Mouse (Mus musculus) brain, adult 2 months (tissue): ENCODE measurements around the gene Kcnk3.

Experiments used
- DNase-seq: peaks from one replicate; pipeline ENCODE4 v3.0.0; 2011; ENCODE audit warnings: low read depth, low spot score

The Kcnk3 gene

GRCm38 (mm10) chr5:30588301-30588968, 465 bp downstream of the Kcnk3 start:
- peak; percentile 80 for DNase-seq

GRCm38 (mm10) chr5:30589069-30589468, 1.1 kb downstream of the Kcnk3 start:
- DNase-seq: peak; percentile 54

GRCm38 (mm10) chr5:30589546-30589945, 1.6 kb downstream of the Kcnk3 start:
- DNase-seq: peak; percentile 91

- no peak for DNase-seq
Observed at GRCm38 (mm10) chr5:30590231-30590630, 2.3 kb downstream of the Kcnk3 start.

GRCm38 (mm10) chr5:30591205-30591731, 3.3 kb downstream of the Kcnk3 start:
- DNase-seq: peak; percentile 99

DNA sequence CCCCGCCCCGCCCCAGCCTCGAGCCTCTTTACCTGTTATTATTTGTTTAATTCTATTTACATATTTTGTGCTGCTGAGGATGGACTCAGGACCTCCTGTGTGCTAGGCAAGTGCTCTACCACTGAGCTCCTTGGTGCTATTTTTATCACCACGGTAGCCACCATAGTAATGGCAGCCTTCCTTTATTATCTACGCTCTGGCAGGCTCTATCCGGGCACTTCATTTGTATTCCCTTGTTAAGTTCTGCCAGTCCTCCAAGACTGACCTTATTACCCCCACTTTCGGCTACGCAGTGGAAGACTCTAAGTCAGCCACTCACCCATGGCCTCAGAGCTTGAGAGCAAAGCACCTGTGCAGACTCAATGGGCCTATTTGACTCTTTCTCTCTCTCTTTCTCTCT, 3.8 kb downstream of the Kcnk3 start:
- no peak for DNase-seq

DNA sequence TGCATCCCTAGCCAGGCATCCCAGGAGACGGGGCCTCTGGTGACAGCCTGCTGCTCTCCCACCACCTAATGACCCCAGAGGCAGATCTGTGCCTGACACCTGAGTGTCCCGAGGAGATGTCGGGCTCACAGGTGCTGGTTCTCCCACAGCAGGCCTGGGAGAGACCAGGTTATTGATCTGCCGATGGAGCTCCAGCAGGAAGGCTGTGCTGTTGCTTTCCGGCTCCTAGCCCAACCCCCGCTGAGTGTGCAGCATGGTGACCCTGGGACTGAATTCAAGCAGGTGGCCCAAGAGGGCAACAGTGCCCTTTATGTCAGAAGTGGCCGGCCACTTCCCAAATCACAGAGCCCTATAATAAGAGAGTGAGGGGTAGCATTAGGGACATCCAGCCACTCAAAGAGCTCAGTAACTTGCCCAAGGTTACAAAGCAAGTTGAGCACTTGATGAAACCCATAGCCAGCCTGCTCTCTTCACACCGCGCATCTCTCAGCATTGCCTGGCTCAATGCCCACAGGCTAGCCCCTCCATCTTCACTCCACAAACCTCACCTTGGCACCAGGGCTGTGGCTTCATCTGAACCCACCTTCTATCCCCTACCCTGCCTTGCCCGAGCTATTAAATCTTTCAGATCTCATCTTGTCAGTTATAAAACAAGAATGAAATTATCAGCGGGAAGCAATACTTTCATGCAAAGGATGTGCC, 4.5 kb downstream of the Kcnk3 start:
- peak; percentile 62 for DNase-seq

DNA sequence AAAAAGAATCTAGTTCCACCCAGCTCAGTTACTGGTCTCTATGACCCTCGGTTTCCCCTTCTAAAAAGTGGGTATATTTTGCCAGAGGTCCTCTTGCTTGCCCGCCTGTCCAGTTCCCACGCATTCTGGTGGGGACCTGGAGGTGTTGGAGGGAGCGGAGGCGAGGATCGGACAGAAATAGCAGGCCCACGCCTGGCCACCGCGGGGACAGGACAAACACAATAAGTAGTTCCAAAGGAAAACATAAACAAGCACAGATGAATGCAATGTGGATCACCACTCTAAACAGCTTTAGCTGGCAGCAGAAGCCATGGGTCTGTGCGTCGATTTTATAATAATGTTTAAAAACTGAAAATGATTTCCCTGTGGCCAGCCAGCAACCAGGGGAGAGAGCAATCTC, 5.4 kb downstream of the Kcnk3 start:
- DNase-seq: no peak

GRCm38 (mm10) chr5:30593811-30594504, 6.0 kb downstream of the Kcnk3 start:
- no peak for DNase-seq

GRCm38 (mm10) chr5:30594953-30595560, 7.1 kb downstream of the Kcnk3 start:
- DNase-seq: no peak

GRCm38 (mm10) chr5:30601397-30601796, 13.4 kb downstream of the Kcnk3 start:
- DNase-seq: peak; percentile 53

DNA sequence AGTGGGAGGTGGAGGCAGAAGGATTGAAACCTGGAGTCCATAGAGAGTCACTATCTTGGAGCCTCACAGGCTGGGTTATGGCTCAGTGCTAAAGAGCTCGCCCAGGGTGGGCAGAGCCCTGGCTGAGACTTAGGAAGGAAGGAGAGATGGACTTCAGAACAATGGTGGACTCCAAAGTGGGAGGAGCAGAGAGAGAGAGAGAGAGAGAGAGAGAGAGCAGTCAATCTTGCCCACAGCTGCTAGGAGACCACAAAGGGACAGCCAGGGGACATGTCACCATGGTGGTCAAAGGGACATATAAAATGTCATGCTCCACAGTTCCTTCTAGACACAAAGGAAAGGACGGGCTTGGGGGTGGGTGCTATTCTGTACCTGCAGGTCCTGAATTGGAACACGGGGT, 15.3 kb downstream of the Kcnk3 start:
- DNase-seq: no peak

DNA sequence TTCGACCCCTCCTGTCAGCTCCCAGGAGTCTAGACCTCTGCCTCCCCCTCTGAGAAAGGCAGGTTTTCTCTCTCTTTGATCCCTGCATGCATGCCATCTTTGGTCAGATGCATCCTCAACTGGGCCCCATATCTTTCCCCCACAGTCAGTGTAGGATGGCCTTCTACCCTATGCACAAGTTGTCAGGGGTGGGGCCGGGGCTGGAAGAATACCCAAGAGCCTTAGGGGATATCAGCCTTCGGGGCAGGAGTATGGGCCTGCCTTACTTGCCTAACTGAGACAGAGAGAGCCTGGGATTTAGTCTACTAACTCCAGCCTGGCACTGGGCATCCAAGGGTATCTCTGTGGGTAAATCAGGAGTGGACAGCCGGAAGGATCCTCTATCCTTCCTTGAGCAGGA, 16.0 kb downstream of the Kcnk3 start:
- no peak for DNase-seq

- DNase-seq: no peak
Observed at GRCm38 (mm10) chr5:30604769-30605188, 16.8 kb downstream of the Kcnk3 start.

- DNase-seq: no peak
Observed at GRCm38 (mm10) chr5:30605649-30606048, 17.7 kb downstream of the Kcnk3 start.

- peak; percentile 98 for DNase-seq
Observed at GRCm38 (mm10) chr5:30606424-30607073, 18.6 kb downstream of the Kcnk3 start.

DNA sequence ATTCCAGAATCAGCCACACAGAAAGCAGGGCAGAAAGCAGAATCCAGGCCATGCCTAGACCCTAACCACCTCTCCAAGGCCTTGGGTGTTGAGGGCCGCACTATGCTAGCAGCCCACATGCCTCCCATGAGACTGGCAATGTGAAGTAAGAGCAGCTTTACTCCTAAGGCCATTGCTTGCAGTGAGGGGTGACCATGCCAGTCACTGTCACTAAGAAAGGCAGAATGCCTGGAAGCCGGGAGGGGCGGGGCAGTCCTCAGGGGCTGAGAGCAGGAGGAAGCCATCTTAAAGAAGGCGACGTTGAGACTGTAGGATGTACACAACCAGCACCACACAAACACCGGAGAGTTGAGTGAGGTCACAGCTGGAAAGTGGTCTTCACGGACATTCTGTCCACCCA, 21.1 kb downstream of the Kcnk3 start:
- no peak for DNase-seq

DNA sequence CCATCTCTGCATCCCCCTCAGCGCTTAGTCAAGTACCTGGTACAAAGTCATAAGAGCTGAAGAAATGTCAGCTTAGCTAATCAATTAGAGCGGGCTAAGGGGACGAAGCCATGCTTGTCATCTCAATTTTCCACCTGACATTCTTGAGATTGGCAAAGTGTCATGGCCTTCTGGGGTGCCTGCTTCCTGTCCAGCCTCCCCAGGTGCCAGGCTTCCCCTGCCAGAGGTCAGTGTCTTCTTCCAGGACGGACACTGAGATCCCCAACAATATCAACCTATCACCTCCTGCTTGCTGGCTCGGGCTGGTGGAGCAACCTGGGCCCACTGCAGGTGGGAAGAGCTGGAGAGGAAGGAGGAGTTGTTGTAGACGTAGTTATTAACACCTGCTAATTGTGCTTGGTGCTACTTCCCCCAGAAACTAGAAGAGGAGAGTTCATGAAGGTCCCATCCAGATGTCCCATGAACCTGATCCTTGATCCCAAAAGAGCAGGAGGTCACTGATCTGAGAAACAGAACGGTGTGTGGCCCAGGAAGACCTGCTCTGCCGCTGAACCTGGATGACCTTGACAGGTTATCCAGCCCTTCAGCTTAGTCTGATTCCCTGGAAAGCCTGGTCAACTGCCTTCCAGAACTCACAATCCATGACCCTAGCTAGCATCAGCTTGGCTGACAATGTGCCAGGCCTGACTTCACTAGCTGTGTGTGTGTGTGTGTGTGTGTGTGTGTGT, 22.1 kb downstream of the Kcnk3 start:
- DNase-seq: no peak

GRCm38 (mm10) chr5:30611091-30611490, 23.1 kb downstream of the Kcnk3 start:
- no peak for DNase-seq

GRCm38 (mm10) chr5:30611689-30612088, 23.7 kb downstream of the Kcnk3 start:
- DNase-seq: no peak

DNA sequence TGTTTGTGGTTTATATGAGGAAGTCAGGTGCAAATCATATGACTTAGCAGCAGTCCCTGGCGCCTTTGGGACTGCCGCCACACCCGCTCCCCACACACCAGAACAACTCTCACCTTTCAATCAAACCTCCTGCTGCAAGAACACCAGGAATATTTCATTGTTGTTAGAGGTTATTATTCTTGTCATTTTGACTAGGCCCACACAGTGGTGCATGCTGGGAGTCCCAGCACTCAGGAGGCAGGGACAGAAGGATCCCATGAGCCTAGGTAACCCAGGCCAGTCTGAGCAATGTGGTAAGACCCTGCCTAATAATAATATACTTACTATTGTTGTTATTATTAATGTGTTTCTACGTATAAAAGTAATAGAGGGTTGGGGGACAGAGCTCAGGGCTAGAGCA, 24.6 kb downstream of the Kcnk3 start:
- no peak for DNase-seq
